Mouse (Mus musculus): ENCODE results near the gene Hirip3. TPM values are rescaled to one million over a fixed set of nuclear protein-coding genes. Genes with fewer than 3 reads are reported as not detected.

Gene Hirip3
- polyA plus RNA-seq (2012; rRNA removed) = 61.5 and 63.2 TPM in 2 replicates

GRCm38 (mm10) chr7:126861429-126862130, at the start of gene Hirip3:
TSS of gene Hirip3 (plus strand) at chr7:126861972.

GRCm38 (mm10) chr7:126831539-126831938, 30.2 kb upstream of the Hirip3 start, which contains the start of gene 4930451I11Rik:
TSS of gene 4930451I11Rik (minus strand) at chr7:126831639.

GRCm38 (mm10) chr7:126847116-126847420, 14.7 kb upstream of the Hirip3 start, which contains the start of gene Doc2a:
TSS of gene Doc2a (plus strand) at chr7:126847416.

GRCm38 (mm10) chr7:126862147-126862784, 494 bp downstream of the Hirip3 start, which contains the start of gene Ino80e:
TSS of gene Ino80e (minus strand) at chr7:126862377.

GRCm38 (mm10) chr7:126884286-126885164, 22.8 kb downstream of the Hirip3 start, which contains the start of gene Taok2:
TSS of gene Taok2 (minus strand) at chr7:126884703.

Other genes starting within 250 kb of the Hirip3 start
- gene Nupr1, start 231.1 kb upstream of the Hirip3 start, polyA plus RNA-seq (2012; rRNA removed) = 10.0 and 10.4 TPM in 2 replicates
- 50.4 and 55.7 TPM in 2 replicates for gene Sgf29, start 212.7 kb upstream of the Hirip3 start, polyA plus RNA-seq (2012; rRNA removed)
- 8.5 and 9.5 TPM in 2 replicates for gene Sult1a1, start 185.5 kb upstream of the Hirip3 start, polyA plus RNA-seq (2012; rRNA removed)
- gene Bola2, start 166.6 kb upstream of the Hirip3 start, polyA plus RNA-seq (2012; rRNA removed) = 51.8 and 60.8 TPM in 2 replicates
- 41.3 and 45.8 TPM in 2 replicates for gene Slx1b, start 166.2 kb upstream of the Hirip3 start, polyA plus RNA-seq (2012; rRNA removed)
- gene Coro1a, start 154.2 kb upstream of the Hirip3 start, polyA plus RNA-seq (2012; rRNA removed) = 136 and 144 TPM in 2 replicates
- gene Mapk3, start 102.4 kb upstream of the Hirip3 start, polyA plus RNA-seq (2012; rRNA removed) = 247 and 263 TPM in 2 replicates
- 7.9 TPM in 2 replicates for gene Gdpd3, start 95.6 kb upstream of the Hirip3 start, polyA plus RNA-seq (2012; rRNA removed)
- 211 and 214 TPM in 2 replicates for gene Ypel3, start 85.0 kb upstream of the Hirip3 start, polyA plus RNA-seq (2012; rRNA removed)
- gene Tbx6, start 80.5 kb upstream of the Hirip3 start, polyA plus RNA-seq (2012; rRNA removed) = 1.3 TPM in 2 replicates
- 155 and 157 TPM in 2 replicates for gene Ppp4c, start 69.5 kb upstream of the Hirip3 start, polyA plus RNA-seq (2012; rRNA removed)
- gene Fam57b, start 64.3 kb upstream of the Hirip3 start, polyA plus RNA-seq (2012; rRNA removed) = 147 and 196 TPM in 2 replicates
- not detected in 2 replicates for gene 4930451I11Rik, start 30.3 kb upstream of the Hirip3 start, polyA plus RNA-seq (2012; rRNA removed)
- 41.2 and 42.6 TPM in 2 replicates for gene Doc2a, start 14.6 kb upstream of the Hirip3 start, polyA plus RNA-seq (2012; rRNA removed)
- gene Ino80e, start 405 bp downstream of the Hirip3 start, polyA plus RNA-seq (2012; rRNA removed) = 79.7 and 83.9 TPM in 2 replicates
- 99.8 and 102 TPM in 2 replicates for gene Taok2, start 22.7 kb downstream of the Hirip3 start, polyA plus RNA-seq (2012; rRNA removed)
- gene Tmem219, start 60.9 kb downstream of the Hirip3 start, polyA plus RNA-seq (2012; rRNA removed) = 31.6 and 32.1 TPM in 2 replicates
- 109 and 134 TPM in 2 replicates for gene Kctd13, start 66.9 kb downstream of the Hirip3 start, polyA plus RNA-seq (2012; rRNA removed)
- 29.9 TPM in 2 replicates for gene Asphd1, start 87.6 kb downstream of the Hirip3 start, polyA plus RNA-seq (2012; rRNA removed)
- gene Sez6l2, start 88.6 kb downstream of the Hirip3 start, polyA plus RNA-seq (2012; rRNA removed) = 94.9 and 108 TPM in 2 replicates
- 150 and 151 TPM in 2 replicates for gene Cdipt, start 113.9 kb downstream of the Hirip3 start, polyA plus RNA-seq (2012; rRNA removed)
- gene Cdiptos, start 114.1 kb downstream of the Hirip3 start, polyA plus RNA-seq (2012; rRNA removed) = 0.73 and 1.1 TPM in 2 replicates
- 4.1 and 4.6 TPM in 2 replicates for gene Mvp, start 152.6 kb downstream of the Hirip3 start, polyA plus RNA-seq (2012; rRNA removed)
- 0.98 and 1.4 TPM in 2 replicates for gene Pagr1b, start 154.5 kb downstream of the Hirip3 start, polyA plus RNA-seq (2012; rRNA removed)
- 9.1 and 18.9 TPM in 2 replicates for gene Pagr1a, start 155.4 kb downstream of the Hirip3 start, polyA plus RNA-seq (2012; rRNA removed)
- 90.1 and 95.0 TPM in 2 replicates for gene Gm42742, start 159.1 kb downstream of the Hirip3 start, polyA plus RNA-seq (2012; rRNA removed)
- gene Prrt2, start 159.2 kb downstream of the Hirip3 start, polyA plus RNA-seq (2012; rRNA removed) = 122 and 134 TPM in 2 replicates
- gene Maz, start 165.1 kb downstream of the Hirip3 start, polyA plus RNA-seq (2012; rRNA removed) = 223 and 252 TPM in 2 replicates
- gene Kif22, start 180.5 kb downstream of the Hirip3 start, polyA plus RNA-seq (2012; rRNA removed) = 12.1 and 14.6 TPM in 2 replicates
- 0.20 TPM in 1 of 2 replicates, not detected in the other for gene Zg16, start 225.4 kb downstream of the Hirip3 start, polyA plus RNA-seq (2012; rRNA removed)
- 1.6 and 1.7 TPM in 2 replicates for gene AI467606, start 229.4 kb downstream of the Hirip3 start, polyA plus RNA-seq (2012; rRNA removed)